Mouse (Mus musculus): Measurements from ENCODE around the gene Plvap.

- TF ChIP-seq ZMIZ1 (IDR thresholded peaks at IDR 0.05; ENCODE audit: low read depth, low read length) = no peak
- peak; percentile 52; the same call in 1 of the 2 replicates for TF ChIP-seq RCOR1 (IDR thresholded peaks at IDR 0.05; ENCODE audit: low read depth, low read length)
These were observed 31.2 kb upstream of the Plvap start, which contains the start of gene Mvb12a for GRCm38 (mm10) chr8:71542632-71543343.

All from MEL (cell line).